Mouse (Mus musculus): Measurements from ENCODE around the gene Anks1b.

The Anks1b gene

GRCm38 (mm10) chr10:89975431-89975841 is 102.1 kb downstream of the Anks1b start:
- peak; percentile 31 for DNase-seq

- no peak for DNase-seq
Observed at GRCm38 (mm10) chr10:89976577-89976976, 103.3 kb downstream of the Anks1b start.

- no peak for DNase-seq
Observed at GRCm38 (mm10) chr10:89994171-89994570, 120.9 kb downstream of the Anks1b start.

GRCm38 (mm10) chr10:89995621-89996428 is 122.5 kb downstream of the Anks1b start:
- no peak for DNase-seq

- DNase-seq = no peak
Observed at GRCm38 (mm10) chr10:90003980-90004729, 130.8 kb downstream of the Anks1b start.

GRCm38 (mm10) chr10:90004882-90005281 is 131.6 kb downstream of the Anks1b start:
- DNase-seq = no peak

GRCm38 (mm10) chr10:90033037-90033436 is 159.7 kb downstream of the Anks1b start:
- DNase-seq = no peak

- peak; percentile 33 for DNase-seq
Observed at GRCm38 (mm10) chr10:90043287-90043686, 170.0 kb downstream of the Anks1b start.

- peak; percentile 52 for DNase-seq
Observed at GRCm38 (mm10) chr10:90043773-90044172, 170.5 kb downstream of the Anks1b start.

GRCm38 (mm10) chr10:90044229-90044628 is 170.9 kb downstream of the Anks1b start:
- no peak for DNase-seq

GRCm38 (mm10) chr10:90068651-90069050 is 195.3 kb downstream of the Anks1b start:
- no peak for DNase-seq

GRCm38 (mm10) chr10:90077930-90078329 is 204.6 kb downstream of the Anks1b start:
- no peak for DNase-seq

- DNase-seq = peak; percentile 17
Observed at GRCm38 (mm10) chr10:90081151-90081550, 207.8 kb downstream of the Anks1b start.

GRCm38 (mm10) chr10:90081630-90082029 is 208.3 kb downstream of the Anks1b start:
- DNase-seq = no peak

GRCm38 (mm10) chr10:90093877-90094276 is 220.6 kb downstream of the Anks1b start:
- DNase-seq = no peak

- no peak for DNase-seq
Observed at GRCm38 (mm10) chr10:90112662-90113061, 239.4 kb downstream of the Anks1b start.

- no peak for DNase-seq
Observed at GRCm38 (mm10) chr10:90116867-90117266, 243.6 kb downstream of the Anks1b start.

- DNase-seq = peak; percentile 26
Observed at GRCm38 (mm10) chr10:90117836-90118235, 244.5 kb downstream of the Anks1b start.

- no peak for DNase-seq
Observed at GRCm38 (mm10) chr10:90137538-90137937, 264.2 kb downstream of the Anks1b start.

GRCm38 (mm10) chr10:90140947-90141346 is 267.6 kb downstream of the Anks1b start:
- DNase-seq = no peak

GRCm38 (mm10) chr10:90144444-90144843 is 271.1 kb downstream of the Anks1b start:
- DNase-seq = no peak

GRCm38 (mm10) chr10:90151510-90151909 is 278.2 kb downstream of the Anks1b start:
- no peak for DNase-seq

GRCm38 (mm10) chr10:90169941-90170580 is 296.8 kb downstream of the Anks1b start:
- no peak for DNase-seq

- DNase-seq = no peak
Observed at GRCm38 (mm10) chr10:90190366-90190765, 317.1 kb downstream of the Anks1b start.
